Mouse (Mus musculus): Measurements from ENCODE around the gene Gm6502. TPM values are rescaled to one million over a fixed set of nuclear protein-coding genes. Genes with fewer than 3 reads are reported as not detected.

Gene Gm6502
- not detected in 2 replicates for polyA plus RNA-seq (2012; rRNA removed)

GRCm38 (mm10) chr5:94314135-94314534 lies at the start of gene Gm6502:
TSS of gene Gm6502 (plus strand) at chr5:94314435.

DNA sequence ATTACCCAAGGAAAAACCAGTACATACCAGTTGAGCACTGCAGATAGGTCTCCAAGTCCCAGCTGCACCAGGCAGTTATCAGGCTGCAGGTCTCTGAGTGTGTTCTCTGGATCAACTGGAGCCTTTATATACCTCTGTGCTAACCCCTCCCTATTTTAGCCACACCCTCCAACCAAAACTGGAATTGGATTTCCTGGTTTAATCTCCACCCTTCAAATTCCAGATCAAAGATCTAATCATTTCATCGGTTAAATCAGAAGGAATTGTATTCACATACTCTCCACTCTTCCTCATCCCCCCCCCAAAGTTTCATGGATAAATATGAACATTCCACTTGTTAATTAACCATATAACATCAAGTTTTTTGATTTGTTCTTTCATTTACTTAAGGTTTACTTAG lies 7.5 kb upstream of the Gm6502 start, which contains the start of gene A430089I19Rik:
TSS of gene A430089I19Rik (minus strand) at position 101 of the 400 bp plus-strand sequence.

DNA sequence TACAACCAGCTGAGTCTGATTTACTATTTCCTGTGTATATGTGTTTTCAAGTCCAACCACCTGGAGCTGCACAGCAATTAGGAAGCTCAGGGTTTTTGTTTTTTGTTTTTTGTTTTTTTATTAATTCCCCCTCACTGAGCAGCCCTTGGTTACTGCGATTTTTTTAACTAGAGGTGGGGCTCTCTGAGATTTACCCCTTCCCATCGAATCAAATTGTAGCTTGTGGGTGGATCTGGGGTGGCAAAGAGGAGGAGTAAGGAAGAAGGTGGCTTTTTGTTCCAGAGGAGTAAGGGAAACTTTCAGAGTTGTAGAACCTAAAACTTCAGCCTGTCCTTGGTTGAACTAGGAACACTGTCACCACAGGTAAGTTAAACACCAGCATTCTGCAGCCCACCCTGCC lies 25.2 kb downstream of the Gm6502 start, which contains the start of gene AA792892:
TSS of gene AA792892 (plus strand) at position 301 of the 400 bp plus-strand sequence.

Other genes with a start within 250 kb of the Gm6502 start
- not detected in 2 replicates for gene BC061212, start 243.9 kb upstream of the Gm6502 start, polyA plus RNA-seq (2012; rRNA removed)
- gene Gm6351, start 238.1 kb upstream of the Gm6502 start, polyA plus RNA-seq (2012; rRNA removed) = not detected in 2 replicates
- not detected in 2 replicates for gene Gm3106, start 96.4 kb upstream of the Gm6502 start, polyA plus RNA-seq (2012; rRNA removed)
- gene A430089I19Rik, start 7.6 kb upstream of the Gm6502 start, polyA plus RNA-seq (2012; rRNA removed) = not detected in 2 replicates
- gene AA792892, start 25.3 kb downstream of the Gm6502 start, polyA plus RNA-seq (2012; rRNA removed) = not detected in 2 replicates
- not detected in 2 replicates for gene Gm7682, start 131.3 kb downstream of the Gm6502 start, polyA plus RNA-seq (2012; rRNA removed)
- not detected in 2 replicates for gene Gm3139, start 211.9 kb downstream of the Gm6502 start, polyA plus RNA-seq (2012; rRNA removed)

Data from liver, embryonic 14 days (tissue).